Mouse (Mus musculus) kidney, adult 2 months (tissue): ENCODE data around the gene Spred1.

Source experiments
- CTCF ChIP-seq: fragments of 200-500 bp; conservative IDR thresholded peaks from 2 replicates; pipeline ENCODE4 v1.5.1; 2011; ENCODE audit warnings: low read depth, mild to moderate bottlenecking, control low read depth, low read length, moderate library complexity, mixed read lengths; ENCODE audit not compliant: insufficient read depth, insufficient read length
- POLR2A ChIP-seq: fragments of 200-500 bp; IDR thresholded peaks from one replicate; pipeline ENCODE4 v1.6.1; 2011; ENCODE audit warnings: low read depth, low read length, control low read depth

DNA sequence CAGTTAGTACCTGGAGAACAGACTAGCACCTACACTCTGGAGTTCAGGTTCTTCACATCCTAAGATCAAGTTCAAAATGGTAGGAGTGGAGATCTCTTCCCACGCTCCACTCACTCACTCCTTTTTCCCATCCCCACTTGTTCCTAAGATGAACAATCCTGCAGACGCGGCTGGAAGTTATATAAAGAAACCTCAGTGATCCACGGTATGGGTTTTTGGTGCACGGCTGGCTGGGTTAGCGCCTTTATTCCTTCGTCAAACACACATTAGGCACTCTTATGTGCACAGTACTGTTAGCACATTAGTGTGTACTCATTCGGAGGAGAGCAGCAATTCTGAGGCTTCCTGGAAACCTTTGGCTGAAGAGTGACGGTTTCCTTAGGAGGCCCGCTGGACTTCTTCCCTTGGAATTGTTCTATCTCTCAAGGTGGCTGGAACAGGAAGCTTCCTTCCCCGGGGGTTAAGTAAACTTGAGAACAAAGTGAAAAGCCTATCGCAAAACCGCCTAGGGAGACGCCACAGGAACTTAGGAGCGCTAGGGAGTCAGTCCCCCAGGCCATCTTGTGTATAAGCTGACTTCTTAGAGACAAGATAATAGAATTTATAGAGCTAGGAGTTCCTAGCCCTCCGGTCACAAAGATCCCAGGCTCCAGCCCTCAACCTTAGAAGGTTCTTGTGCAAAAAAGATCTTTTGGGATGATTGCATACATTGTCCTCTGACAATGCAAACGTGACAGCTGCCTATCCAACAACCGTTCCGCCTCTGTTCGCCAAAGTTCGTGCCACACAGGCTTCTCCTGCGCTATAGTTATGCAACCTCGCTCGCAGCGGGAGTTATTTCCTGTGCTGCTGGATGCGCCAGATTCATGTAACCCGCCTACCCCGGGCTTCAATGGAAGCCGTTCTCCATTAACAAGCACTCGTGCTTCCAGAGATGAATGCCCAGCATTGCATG, 1.6 kb upstream of the Spred1 start:
- no peak for TF ChIP-seq POLR2A
- TF ChIP-seq CTCF: no peak
